Comparison of ENCODE assay signal across 8 mouse cellular contexts in the genomic region with DNA sequence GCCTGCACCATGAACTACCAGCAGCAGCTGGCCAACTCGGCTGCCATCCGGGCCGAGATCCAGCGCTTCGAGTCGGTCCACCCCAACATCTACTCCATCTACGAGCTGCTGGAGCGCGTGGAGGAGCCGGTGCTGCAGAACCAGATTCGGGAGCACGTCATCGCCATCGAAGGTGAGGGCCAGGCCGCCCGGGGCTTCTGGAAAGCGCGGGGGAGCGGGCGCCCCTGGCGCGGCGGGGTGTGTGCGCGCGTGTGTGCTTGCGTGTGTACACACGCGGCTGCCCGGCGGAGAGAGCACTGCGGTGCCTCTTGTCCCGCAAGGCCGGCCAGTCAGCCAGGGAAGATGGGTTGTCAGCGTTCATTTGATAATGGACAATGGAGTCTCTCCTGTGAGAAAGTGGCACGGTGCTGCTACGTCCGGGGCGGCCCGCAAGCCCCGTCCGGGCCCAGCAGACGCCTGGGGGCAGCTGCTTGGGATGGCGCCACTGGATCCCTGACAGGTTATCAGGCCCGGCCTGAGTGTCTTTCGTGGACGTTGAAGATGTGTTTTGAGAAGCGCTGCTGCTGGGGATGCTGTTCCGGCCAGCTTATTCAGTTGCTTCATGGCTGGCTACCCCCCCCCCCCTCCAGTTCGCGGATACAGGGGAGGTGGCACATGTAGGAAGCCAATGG. TPM values are rescaled to one million over a fixed set of nuclear protein-coding genes. Genes with fewer than 3 reads are reported as not detected.
A peak's percentile ranks its signal among the peaks of the same experiment; 100 is the strongest.
DNase-seq lines count a peak whose midpoint lies in the region; ATAC-seq and TF ChIP-seq lines count a peak whose summit lies in the region.

No protein-coding gene starts in this region.

- H3K4me2 ChIP-seq in kidney, postnatal 0 days (ENCODE audit: low read length): peak overlapping the region; percentile 97
- peak overlapping the region; percentile 78 for H3K4me2 ChIP-seq in liver, embryonic 15.5 days
- H3K4me2 ChIP-seq in neural tube, embryonic 15.5 days: peak overlapping the region; percentile 67

- TF ChIP-seq POLR2A in cortical plate, adult 2 months (IDR thresholded peaks at IDR 0.05; ENCODE audit: extremely low read depth, insufficient read depth, low read length): no peak

- H3K9me3 ChIP-seq in kidney, postnatal 0 days (replicated peaks; ENCODE audit: low read length): no peaks in the 10 kb centered on the region
- H3K9me3 ChIP-seq in liver, embryonic 15.5 days (replicated peaks): no peaks in the 10 kb centered on the region
- H3K9me3 ChIP-seq in neural tube, embryonic 15.5 days (replicated peaks): 0 out of 2 replicates have a peak, but pooled peaks cover 4% of the 10 kb centered on the region

- peak overlapping the region; percentile 42; the same call in 1 of the 2 replicates for H3K27ac ChIP-seq in cortical plate, adult 2 months (ENCODE audit: insufficient read depth, low read length)
- no peak overlapping the region; the same call in 1 of the 2 replicates for H3K27ac ChIP-seq in kidney, postnatal 0 days
- no peak overlapping the region for H3K27ac ChIP-seq in liver, embryonic 15.5 days (replicated peaks)
- peak overlapping the region; percentile 90 for H3K27ac ChIP-seq in neural tube, embryonic 15.5 days (replicated peaks)

- no peaks in the 10 kb centered on the region for H3K27me3 ChIP-seq in kidney, postnatal 0 days (ENCODE audit: insufficient read depth, low read length)
- H3K27me3 ChIP-seq in liver, embryonic 15.5 days: peaks cover 52% of the 10 kb centered on the region
- no peaks in the 10 kb centered on the region for H3K27me3 ChIP-seq in neural tube, embryonic 15.5 days (replicated peaks)

- peak; percentile 47 for DNase-seq in urinary bladder, adult 2 months (ENCODE audit: low spot score)
- DNase-seq in urinary bladder, postnatal 10 days (ENCODE audit: low spot score): no peak
- DNase-seq in gastrocnemius, postnatal 4 days (ENCODE audit: low spot score in 2 of 2): peak; percentile 46 to 67
- peak; percentile 51 for DNase-seq in kidney, postnatal 0 days (ENCODE audit: low spot score)
- DNase-seq in B cell, adult 2 months: no peak

- TF ChIP-seq CTCF in cortical plate, adult 2 months (IDR thresholded peaks at IDR 0.05; ENCODE audit: extremely low read depth, insufficient read depth, low read length): no peak
- no peak for TF ChIP-seq CTCF in kidney, postnatal 0 days (IDR thresholded peaks at IDR 0.05; ENCODE audit: low read depth)

- WGBS in kidney, postnatal 0 days: under 1% methylated on average over 49 of the region's 51 CpGs
- 1% methylated on average over 51 of the region's 51 CpGs for WGBS in liver, embryonic 15.5 days (ENCODE audit: insufficient replicate concordance)
- under 1% methylated on average over 51 of the region's 51 CpGs for WGBS in neural tube, embryonic 15.5 days

- no peaks in the 10 kb centered on the region for H3K36me3 ChIP-seq in kidney, postnatal 0 days (ENCODE audit: insufficient read depth, low read length)
- no peaks in the 10 kb centered on the region for H3K36me3 ChIP-seq in liver, embryonic 15.5 days (replicated peaks)
- H3K36me3 ChIP-seq in neural tube, embryonic 15.5 days: 0 out of 2 replicates have a peak, but pooled peaks cover 4% of the 10 kb centered on the region

- peak overlapping the region; percentile 82 for H3K4me3 ChIP-seq in cortical plate, adult 2 months (ENCODE audit: insufficient read depth, low read length)
- peak overlapping the region; percentile 64 for H3K4me3 ChIP-seq in kidney, postnatal 0 days (replicated peaks; ENCODE audit: low read depth, low read length)
- H3K4me3 ChIP-seq in liver, embryonic 15.5 days (replicated peaks): peak overlapping the region; percentile 64
- H3K4me3 ChIP-seq in neural tube, embryonic 15.5 days (replicated peaks): peak overlapping the region; percentile 66

- no peak for ATAC-seq in kidney, postnatal 0 days (replicated peaks; ENCODE audit: low FRiP score, low read depth)
- ATAC-seq in liver, embryonic 15.5 days (ENCODE audit: insufficient read depth): no peak
- peak; percentile 22; the same call in 1 of the 2 replicates for ATAC-seq in neural tube, embryonic 15.5 days (ENCODE audit: low FRiP score)

- H3K4me1 ChIP-seq in cortical plate, adult 2 months (ENCODE audit: control insufficient read depth, insufficient read depth, low read length): peaks cover 3% of the 10 kb centered on the region; the same call in 1 of the 2 replicates
- H3K4me1 ChIP-seq in kidney, postnatal 0 days (replicated peaks; ENCODE audit: insufficient read depth, low read length): peaks cover 12% of the 10 kb centered on the region
- H3K4me1 ChIP-seq in liver, embryonic 15.5 days (replicated peaks): peaks cover 19% of the 10 kb centered on the region
- peaks cover 33% of the 10 kb centered on the region for H3K4me1 ChIP-seq in neural tube, embryonic 15.5 days

- peak overlapping the region; percentile 73 for H3K9ac ChIP-seq in kidney, postnatal 0 days (ENCODE audit: low read depth, low read length)
- peak overlapping the region; percentile 51; the same call in 1 of the 2 replicates for H3K9ac ChIP-seq in liver, embryonic 15.5 days
- H3K9ac ChIP-seq in neural tube, embryonic 15.5 days (replicated peaks): peak overlapping the region; percentile 85

RNA-seq across cellular contexts. Expression of a gene that starts 0.9 kb away (rescaled TPM):
- 11.3 and 16.6 TPM in 2 replicates for polyA plus RNA-seq in urinary bladder, adult 2 months (2012; rRNA removed)
- polyA plus RNA-seq in cortical plate, adult 2 months (2012; rRNA removed): 43.1 and 45.4 TPM in 2 replicates
- 10 to 100 TPM; 83.4 to 86.1 TPM for total RNA-seq in gastrocnemius, postnatal 4 days (2021)
- 8.5 and 8.7 TPM in 2 replicates for polyA plus RNA-seq in kidney, postnatal 0 days (2015; fragmentation: Nextera tagmentation; extraction: Ambion mirVana)
- polyA plus RNA-seq in liver, embryonic 15.5 days (2015; fragmentation: Nextera tagmentation; extraction: Ambion mirVana): 1.3 and 1.9 TPM in 2 replicates
- polyA plus RNA-seq in neural tube, embryonic 15.5 days (2015; fragmentation: Nextera tagmentation; extraction: Ambion mirVana): 35.1 and 42.6 TPM in 2 replicates

Comparison
In these comparisons a context has a peak if more than half of its experiments do, and no peak if none do; other contexts are left out.
1. DNase-seq: peak in urinary bladder, adult 2 months (single experiment), gastrocnemius, postnatal 4 days (2 of 2) and kidney, postnatal 0 days (single experiment); none in urinary bladder, postnatal 10 days (single experiment) and B cell, adult 2 months (0 of 2).
2. H3K27ac ChIP-seq: peak in cortical plate, adult 2 months (single experiment) and neural tube, embryonic 15.5 days (single experiment); none in kidney, postnatal 0 days (single experiment) and liver, embryonic 15.5 days (single experiment).
3. Peak in every context shown above with its lines, with median percentiles within 50 percentile points of each other: H3K4me3 ChIP-seq, H3K4me2 ChIP-seq and H3K9ac ChIP-seq.